Mouse (Mus musculus) G1E (cell line): ENCODE data around the gene Pif1.

ENCODE experiments used
- CTCF ChIP-seq: IDR thresholded peaks from 2 replicates; pipeline ENCODE4 v1.5.1; 2012; ENCODE audit warnings: low read depth, low read length, inconsistent platforms, mixed read lengths
- TAL1 ChIP-seq: conservative IDR thresholded peaks from 2 replicates; pipeline ENCODE4 v1.6.1; 2012; ENCODE audit warnings: low read depth, low read length, inconsistent platforms, mixed read lengths

DNA sequence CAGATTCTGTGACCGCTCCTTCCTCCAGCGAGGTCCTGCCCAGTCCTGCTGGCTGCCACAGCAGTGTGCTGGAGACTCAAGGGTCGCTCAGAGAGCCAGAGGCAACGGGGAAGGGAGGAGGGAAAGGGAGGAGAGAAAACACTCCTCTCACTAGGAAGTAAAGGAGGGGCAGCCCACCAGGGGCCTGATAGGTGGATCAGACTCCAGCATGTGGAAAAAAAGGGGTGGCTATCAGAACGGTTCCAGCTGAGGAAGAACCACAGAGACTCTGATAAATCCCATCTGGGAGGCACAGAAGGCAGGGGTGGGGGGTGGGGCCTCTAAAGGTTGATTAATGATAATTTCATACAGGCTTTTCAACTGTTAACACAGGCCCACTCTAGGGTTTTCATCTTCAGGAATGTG lies 32.0 kb upstream of the Pif1 start:
- TF ChIP-seq TAL1, result no peak
- TF ChIP-seq CTCF, result no peak
